Comparison of ENCODE assay signal across 9 mouse cellular contexts in the genomic region with DNA sequence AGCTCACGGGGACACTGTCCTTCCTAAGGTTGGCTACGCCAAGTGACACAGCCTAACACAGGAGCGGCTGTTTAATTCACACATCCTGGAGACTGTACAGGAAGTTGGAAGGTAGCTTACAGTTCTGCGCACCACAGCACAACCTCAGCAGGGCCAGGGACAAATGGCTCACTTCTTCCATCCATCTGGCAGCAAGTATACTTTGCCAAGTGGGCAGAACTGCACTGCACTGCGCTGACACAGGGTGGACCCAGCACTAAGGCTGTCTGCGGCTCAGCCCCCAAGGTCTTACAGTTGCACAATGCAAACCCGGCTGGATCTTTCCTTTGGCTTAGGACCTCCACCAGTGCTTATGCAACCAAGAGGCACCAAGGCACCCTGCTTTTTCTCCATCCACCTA.
DNase-seq lines count a peak whose midpoint lies in the region; ATAC-seq lines count a peak whose summit lies in the region.
"Had no signal": no experiment of that assay in that cellular context is flagged by ENCODE, and none has a peak within 500 bp of the region (broad histone marks: within the 10 kb centered on the region; RNA-seq: fewer than 3 reads in every experiment).

No protein-coding gene starts in this region.

- no peak for ATAC-seq in heart, embryonic 11.5 days (replicated peaks; ENCODE audit: insufficient number of reproducible peaks, low FRiP score, low TSS enrichment)
- ATAC-seq in forebrain, embryonic 16.5 days, result peak; percentile 21; the same call in 1 of the 2 replicates
- no peak for ATAC-seq in liver, embryonic 11.5 days (replicated peaks; ENCODE audit: low FRiP score)

- WGBS in heart, embryonic 11.5 days (ENCODE audit: insufficient replicate concordance), result 81% methylated on average over 7 of the region's 7 CpGs
- 64% methylated on average over 7 of the region's 7 CpGs for WGBS in forebrain, embryonic 16.5 days
- 86% methylated on average over 7 of the region's 7 CpGs for WGBS in liver, embryonic 11.5 days

- H3K4me1 ChIP-seq in heart, embryonic 11.5 days (ENCODE audit: control insufficient read depth, insufficient read depth, low read length), result peaks cover 23% of the 10 kb centered on the region
- H3K4me1 ChIP-seq in forebrain, embryonic 16.5 days (replicated peaks; ENCODE audit: control insufficient read depth, insufficient read depth, low read length), result peaks cover 66% of the 10 kb centered on the region
- no peaks in the 10 kb centered on the region for H3K4me1 ChIP-seq in liver, embryonic 11.5 days (replicated peaks; ENCODE audit: control insufficient read depth, insufficient read depth, low read length)

- no peaks in the 10 kb centered on the region for H3K27me3 ChIP-seq in heart, embryonic 11.5 days (ENCODE audit: control insufficient read depth, insufficient read depth, low read length)
- no peaks in the 10 kb centered on the region for H3K27me3 ChIP-seq in forebrain, embryonic 16.5 days (replicated peaks; ENCODE audit: control insufficient read depth, insufficient read depth, low read length)
- no peaks in the 10 kb centered on the region for H3K27me3 ChIP-seq in liver, embryonic 11.5 days (replicated peaks; ENCODE audit: control insufficient read depth, insufficient read depth, low read length)
- H3K27me3 ChIP-seq: midbrain, embryonic 12.5 days had no signal

- no peaks in the 10 kb centered on the region for H3K9me3 ChIP-seq in heart, embryonic 11.5 days (replicated peaks; ENCODE audit: control insufficient read depth, low read length)
- H3K9me3 ChIP-seq in forebrain, embryonic 16.5 days (ENCODE audit: control insufficient read depth, low read length), result no peaks in the 10 kb centered on the region
- H3K9me3 ChIP-seq in liver, embryonic 11.5 days (ENCODE audit: control insufficient read depth, low read length), result no peaks in the 10 kb centered on the region
- H3K9me3 ChIP-seq: midbrain, embryonic 12.5 days had no signal

- H3K36me3 ChIP-seq in heart, embryonic 11.5 days (ENCODE audit: control insufficient read depth, insufficient read depth, low read length), result no peaks in the 10 kb centered on the region
- no peaks in the 10 kb centered on the region for H3K36me3 ChIP-seq in forebrain, embryonic 16.5 days (ENCODE audit: control insufficient read depth, insufficient read depth)
- H3K36me3 ChIP-seq in liver, embryonic 11.5 days (ENCODE audit: control insufficient read depth, insufficient read depth, low read length), result no peaks in the 10 kb centered on the region
- H3K36me3 ChIP-seq: midbrain, embryonic 12.5 days had no signal

- H3K4me3 ChIP-seq in heart, embryonic 11.5 days (ENCODE audit: low read depth, low read length), result no peak overlapping the region
- H3K4me3 ChIP-seq in forebrain, embryonic 16.5 days (replicated peaks; ENCODE audit: low read length), result no peak overlapping the region
- no peak overlapping the region for H3K4me3 ChIP-seq in liver, embryonic 11.5 days (ENCODE audit: low read depth, low read length)
- H3K4me3 ChIP-seq: midbrain, embryonic 12.5 days had no signal

- no peak overlapping the region for H3K4me2 ChIP-seq in heart, embryonic 11.5 days
- H3K4me2 ChIP-seq in forebrain, embryonic 16.5 days (ENCODE audit: low read length), result no peak overlapping the region
- no peak overlapping the region for H3K4me2 ChIP-seq in liver, embryonic 11.5 days
- H3K4me2 ChIP-seq: midbrain, embryonic 12.5 days had no signal

- H3K9ac ChIP-seq in heart, embryonic 11.5 days (ENCODE audit: low read depth, low read length), result no peak overlapping the region
- H3K9ac ChIP-seq in forebrain, embryonic 16.5 days (replicated peaks; ENCODE audit: low read depth, low read length), result no peak overlapping the region
- no peak overlapping the region for H3K9ac ChIP-seq in liver, embryonic 11.5 days (ENCODE audit: low read depth, low read length)
- H3K9ac ChIP-seq: midbrain, embryonic 12.5 days had no signal

- H3K27ac ChIP-seq in heart, embryonic 11.5 days (ENCODE audit: low read depth, low read length), result no peak overlapping the region
- no peak overlapping the region for H3K27ac ChIP-seq in forebrain, embryonic 16.5 days (ENCODE audit: low read length)
- no peak overlapping the region for H3K27ac ChIP-seq in liver, embryonic 11.5 days (ENCODE audit: low read depth, low read length)
- H3K27ac ChIP-seq: midbrain, embryonic 12.5 days had no signal

- peak; percentile 98 for DNase-seq in heart, adult 11 months
- DNase-seq in adrenal gland, adult 2 months, result peak; percentile 90
- DNase-seq in lung, postnatal 14 days, result peak; percentile 42
- DNase-seq in liver, embryonic 11.5 days (ENCODE audit: low spot score), result no peak
- no peak for DNase-seq in layer of hippocampus, adult 9-11 months
- DNase-seq in kidney, adult 18-20 months, result no peak

Comparison
In these comparisons a context has a peak if more than half of its experiments do, and no peak if none do; other contexts are left out.
1. DNase-seq: peak in heart, adult 11 months (single experiment), adrenal gland, adult 2 months (single experiment) and lung, postnatal 14 days (single experiment); none in liver, embryonic 11.5 days (single experiment), layer of hippocampus, adult 9-11 months (single experiment) and kidney, adult 18-20 months (single experiment).